Mouse (Mus musculus): ENCODE results near the gene Ifnz. TPM values are rescaled to one million over a fixed set of nuclear protein-coding genes. Genes with fewer than 3 reads are reported as not detected.
"Not testable (repeated sequence)": the region's sequence is repeated elsewhere in the genome, so short reads cannot be mapped to it uniquely, and the experiment has no call there.

The Ifnz gene
- total RNA-seq (2022), result not detected

GRCm38 (mm10) chr4:88781831-88782230, at the start of gene Ifnz:
Gene Ifnz (plus strand): TSS chr4:88782131.
- not testable (repeated sequence) for DNase-seq (ENCODE audit: low spot score in 2 of 2)

- DNase-seq (ENCODE audit: low spot score in 2 of 2), result peak in 1 of 2 experiments; percentile 27
Observed at GRCm38 (mm10) chr4:88738480-88738879, 43.5 kb upstream of the Ifnz start.

- no peak for DNase-seq (ENCODE audit: low spot score in 2 of 2)
Observed at GRCm38 (mm10) chr4:88739036-88739435, 42.9 kb upstream of the Ifnz start.

GRCm38 (mm10) chr4:88741426-88741825, 40.5 kb upstream of the Ifnz start:
- no peak for DNase-seq (ENCODE audit: low spot score in 2 of 2)

DNA sequence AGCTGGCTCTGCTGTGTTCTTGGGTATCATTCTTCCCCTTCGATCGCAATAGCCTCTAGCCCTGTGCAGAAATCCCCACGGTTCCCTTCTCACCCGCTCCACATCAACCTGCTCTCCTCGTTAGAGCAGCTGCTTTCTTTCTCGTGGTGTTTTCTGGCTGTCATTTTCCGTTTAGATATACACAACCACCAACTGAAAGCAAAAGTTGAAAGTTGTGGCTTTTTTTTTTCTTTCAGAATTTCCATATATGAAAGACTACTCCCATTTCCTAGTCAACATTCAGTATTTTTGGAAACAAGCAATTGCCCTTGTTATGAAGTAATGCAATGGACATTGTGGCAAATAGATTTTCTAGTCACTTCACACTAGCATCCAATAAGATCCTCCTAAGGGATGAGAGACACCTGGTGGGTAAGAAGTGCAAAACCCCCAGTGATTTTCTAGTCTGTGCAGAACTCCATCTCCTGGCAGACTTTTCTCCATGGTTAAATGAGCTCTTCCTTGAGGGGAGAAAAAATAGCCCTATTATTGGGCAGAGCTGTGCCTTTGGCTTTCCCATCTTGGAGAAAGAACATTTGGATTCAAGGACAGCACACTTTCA, 39.1 kb upstream of the Ifnz start:
- no peak for DNase-seq (ENCODE audit: low spot score in 2 of 2)

DNA sequence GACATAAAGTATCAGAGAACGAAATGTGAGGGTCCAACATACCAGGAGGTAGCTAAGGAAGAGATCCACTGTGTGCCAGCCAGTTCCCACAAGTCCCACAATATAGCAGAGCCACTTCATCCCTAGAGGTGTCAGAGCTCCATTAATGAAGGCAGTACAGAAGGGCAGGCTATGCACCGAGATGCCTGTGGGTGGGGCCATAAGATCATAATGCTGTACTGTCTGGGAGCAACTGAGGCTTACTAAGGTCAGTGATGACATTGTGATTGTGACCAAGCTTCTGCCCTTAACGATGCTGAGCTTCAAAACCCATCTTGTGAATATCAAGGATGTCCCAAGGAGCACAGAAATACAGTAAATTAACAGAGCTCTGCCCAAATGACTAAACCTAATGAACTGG, 37.7 kb upstream of the Ifnz start:
- no peak for DNase-seq (ENCODE audit: low spot score in 2 of 2)

GRCm38 (mm10) chr4:88749926-88750325, 32.0 kb upstream of the Ifnz start:
- DNase-seq (ENCODE audit: low spot score in 2 of 2), result no peak

DNA sequence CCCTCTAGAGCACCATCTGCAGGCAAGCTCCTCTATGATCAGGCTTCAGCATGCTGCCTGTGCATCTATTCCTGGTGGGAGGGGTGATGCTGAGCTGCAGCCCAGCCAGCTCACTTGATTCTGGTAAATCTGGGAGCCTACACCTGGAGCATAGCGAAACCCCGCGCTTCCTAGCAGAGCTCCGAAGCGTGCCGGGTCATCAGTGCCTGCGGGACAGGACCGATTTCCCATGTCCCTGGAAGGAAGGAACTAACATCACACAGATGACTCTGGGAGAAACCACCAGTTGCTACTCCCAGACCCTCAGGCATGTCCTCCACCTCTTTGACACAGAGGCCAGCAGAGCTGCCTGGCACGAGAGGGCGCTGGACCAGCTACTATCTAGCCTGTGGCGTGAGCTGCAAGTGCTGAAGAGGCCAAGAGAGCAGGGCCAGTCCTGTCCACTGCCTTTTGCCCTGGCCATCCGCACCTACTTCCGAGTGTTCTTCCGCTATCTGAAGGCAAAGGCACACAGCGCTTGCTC, 27.1 kb upstream of the Ifnz start, which contains the start of gene Gm13271:
Gene Gm13271, plus strand, starts transcription at position 51 of the 523 bp plus-strand sequence.
- peak; percentile 64 to 71 for DNase-seq (ENCODE audit: low spot score in 2 of 2)

- DNase-seq (ENCODE audit: low spot score in 2 of 2), result not testable (repeated sequence)
Observed at GRCm38 (mm10) chr4:88756581-88757513, 25.1 kb upstream of the Ifnz start.

DNA sequence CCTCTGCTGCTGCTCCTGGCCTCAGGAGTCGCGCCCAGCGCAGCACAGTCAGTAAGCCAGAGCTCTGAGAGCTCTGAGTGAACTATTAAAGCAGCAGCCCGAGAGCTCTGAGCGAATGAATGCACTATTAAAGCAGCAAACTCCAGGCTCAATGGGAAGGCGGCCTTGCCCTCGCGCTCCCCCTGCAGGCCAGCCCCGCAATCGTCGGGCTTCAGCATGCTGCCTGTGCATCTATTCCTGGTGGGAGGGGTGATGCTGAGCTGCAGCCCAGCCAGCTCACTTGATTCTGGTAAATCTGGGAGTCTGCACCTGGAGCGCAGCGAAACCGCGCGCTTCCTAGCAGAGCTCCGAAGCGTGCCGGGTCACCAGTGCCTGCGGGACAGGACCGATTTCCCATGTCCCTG, 24.3 kb upstream of the Ifnz start:
- DNase-seq (ENCODE audit: low spot score in 2 of 2), result peak; percentile 85 to 88

- not testable (repeated sequence) for DNase-seq (ENCODE audit: low spot score in 2 of 2)
Observed at GRCm38 (mm10) chr4:88758751-88759150, 23.2 kb upstream of the Ifnz start.

GRCm38 (mm10) chr4:88759610-88760268, 22.2 kb upstream of the Ifnz start, which contains the start of gene Gm13283:
Gene Gm13283 (plus strand): TSS chr4:88760119.
- DNase-seq (ENCODE audit: low spot score in 2 of 2), result peak in 1 of 2 experiments; percentile 13

GRCm38 (mm10) chr4:88760431-88760830, 21.5 kb upstream of the Ifnz start:
- peak; percentile 46 to 65 for DNase-seq (ENCODE audit: low spot score in 2 of 2)

- DNase-seq (ENCODE audit: low spot score in 2 of 2), result peak; percentile 49 to 64
Observed at GRCm38 (mm10) chr4:88761776-88762175, 20.2 kb upstream of the Ifnz start.

GRCm38 (mm10) chr4:88762341-88762740, 19.6 kb upstream of the Ifnz start:
- not testable (repeated sequence) for DNase-seq (ENCODE audit: low spot score in 2 of 2)

GRCm38 (mm10) chr4:88763384-88764018, 18.4 kb upstream of the Ifnz start:
- DNase-seq (ENCODE audit: low spot score in 2 of 2), result peak; percentile 23 to 52

GRCm38 (mm10) chr4:88773534-88773933, 8.4 kb upstream of the Ifnz start, which contains the start of gene Gm13290:
Gene Gm13290 (plus strand): TSS chr4:88773834.
- DNase-seq (ENCODE audit: low spot score in 2 of 2), result not testable (repeated sequence)

- DNase-seq (ENCODE audit: low spot score in 2 of 2), result not testable (repeated sequence)
Observed at GRCm38 (mm10) chr4:88776622-88777021, 5.3 kb upstream of the Ifnz start, which contains the start of gene Gm13289. Gene Gm13289 (plus strand): TSS chr4:88776922.

GRCm38 (mm10) chr4:88779550-88779949, 2.4 kb upstream of the Ifnz start, which contains the start of gene Gm13272:
Gene Gm13272 (plus strand): TSS chr4:88779850.
- not testable (repeated sequence) for DNase-seq (ENCODE audit: low spot score in 2 of 2)

GRCm38 (mm10) chr4:88780320-88780719, 1.6 kb upstream of the Ifnz start:
- DNase-seq (ENCODE audit: low spot score in 2 of 2), result not testable (repeated sequence)

DNA sequence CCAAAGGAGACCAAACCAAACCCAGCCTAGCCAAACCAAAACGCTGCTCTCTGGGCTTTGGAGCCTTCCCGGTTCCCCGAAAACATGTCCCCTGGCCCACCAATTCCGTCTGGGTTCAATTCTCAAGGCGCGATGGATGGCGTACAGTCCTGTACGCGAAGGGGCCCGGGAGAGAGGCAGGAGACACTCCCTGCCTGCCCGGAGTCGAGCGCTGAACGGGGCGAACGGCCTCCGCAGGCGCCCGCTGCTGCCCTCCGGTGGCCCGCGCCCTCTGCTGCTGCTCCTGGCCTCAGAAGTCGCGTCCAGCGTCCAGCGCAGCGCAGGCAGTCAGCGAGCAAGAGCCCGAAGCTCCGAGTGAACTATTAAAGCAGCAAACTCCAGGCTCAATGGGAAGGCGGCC, 404 bp downstream of the Ifnz start:
- not testable (repeated sequence) for DNase-seq (ENCODE audit: low spot score in 2 of 2)

Data from gastrocnemius, adult 8-10 months (tissue).